Mouse (Mus musculus) megakaryocyte, adult 5-6 weeks (primary cell): ENCODE measurements around the gene Larp7. TPM values are rescaled to one million over a fixed set of nuclear protein-coding genes. Genes with fewer than 3 reads are reported as not detected.

Source experiments
- ATAC-seq: 2 replicates; pipeline ENCODE4 v1.8.0; 2016; ENCODE audit warnings: mild to moderate bottlenecking, inconsistent platforms; ENCODE audit not compliant: poor library complexity, severe bottlenecking
- total RNA-seq, 2 experiments: library from RNA; stranded (forward) in 1 of 2; stranded (reverse) in 1 of 2; fragments of 153-499, 151-499 nt in 1 of 2; fragments of 221-1000, 200-1000 nt in 1 of 2; gene quantifications; 2 replicates each; pipeline versions ENCODE4 v1.2.3 to v1.2.4; 2015 to 2017

The Larp7 gene
- total RNA-seq, 2 experiments from 2014 or later, result 61.8 to 82.6 TPM

GRCm38 (mm10) chr3:127513699-127514098 is 39.5 kb downstream of the Larp7 start:
- no peak for ATAC-seq

GRCm38 (mm10) chr3:127512794-127513335 is 40.3 kb downstream of the Larp7 start:
- ATAC-seq, result no peak

GRCm38 (mm10) chr3:127511786-127512746 is 41.1 kb downstream of the Larp7 start:
- ATAC-seq, result no peak

GRCm38 (mm10) chr3:127507878-127508783 is 45.0 kb downstream of the Larp7 start:
- ATAC-seq, result no peak

GRCm38 (mm10) chr3:127498742-127499400 is 54.3 kb downstream of the Larp7 start, which contains the start of gene Ank2:
TSS of gene Ank2 (minus strand) at chr3:127499350.
- peak; percentile 27 for ATAC-seq

GRCm38 (mm10) chr3:127498197-127498741 is 54.9 kb downstream of the Larp7 start:
- peak; percentile 47 for ATAC-seq

GRCm38 (mm10) chr3:127492663-127493062 is 60.5 kb downstream of the Larp7 start:
- no peak for ATAC-seq

GRCm38 (mm10) chr3:127487302-127487701 is 65.8 kb downstream of the Larp7 start:
- no peak for ATAC-seq

Other genes starting within 250 kb of the Larp7 start
- 0.27 TPM in 1 of 2 replicates, not detected in the other for gene Ank2, start 54.0 kb downstream of the Larp7 start, total RNA-seq (2015)
- 0.81 TPM in 1 of 2 replicates, not detected in the other for gene Ank2, start 54.0 kb downstream of the Larp7 start, total RNA-seq (2017)
- 9.0 and 9.5 TPM in 2 replicates for gene Zgrf1, start 140 bp upstream of the Larp7 start, total RNA-seq (2015)
- gene Zgrf1, start 140 bp upstream of the Larp7 start, total RNA-seq (2017), result 12.2 and 17.8 TPM in 2 replicates
- not detected in 2 replicates for gene Neurog2, start 79.8 kb upstream of the Larp7 start, total RNA-seq (2015)
- gene Neurog2, start 79.8 kb upstream of the Larp7 start, total RNA-seq (2017), result not detected in 2 replicates
- 15.5 and 17.8 TPM in 2 replicates for gene Alpk1, start 227.2 kb upstream of the Larp7 start, total RNA-seq (2015)
- gene Alpk1, start 227.2 kb upstream of the Larp7 start, total RNA-seq (2017), result 28.7 and 35.1 TPM in 2 replicates
- 111 and 137 TPM in 2 replicates for gene Tifa, start 236.5 kb upstream of the Larp7 start, total RNA-seq (2015)
- 111 and 121 TPM in 2 replicates for gene Tifa, start 236.5 kb upstream of the Larp7 start, total RNA-seq (2017)